Mouse (Mus musculus) lung, postnatal 4 days (tissue): ENCODE results near the gene Gm12830.

Experiments used
- DNase-seq, 2 experiments: peaks; one replicate each; pipeline ENCODE4 v3.0.0; 2021

The Gm12830 gene

DNA sequence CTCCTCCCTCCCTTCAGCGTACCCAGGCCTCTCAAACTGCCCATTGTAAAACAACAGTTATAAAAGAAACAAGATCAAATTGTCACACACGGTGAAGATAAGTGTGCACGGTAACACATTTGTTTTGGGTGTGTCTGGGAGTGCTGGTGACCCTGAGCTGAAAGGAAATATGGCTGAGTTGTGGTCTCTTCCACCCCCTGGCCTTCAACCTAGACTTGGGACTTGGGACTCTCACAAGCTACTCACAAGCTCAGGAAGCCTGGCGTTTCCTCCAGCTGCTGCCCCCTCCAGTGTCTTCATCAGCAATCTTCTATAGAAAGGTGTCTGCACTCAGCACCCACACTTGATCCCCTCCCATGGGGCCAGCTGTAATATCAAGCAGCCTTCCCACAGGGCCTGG, 24.1 kb downstream of the Gm12830 start:
- DNase-seq, result no peak

DNA sequence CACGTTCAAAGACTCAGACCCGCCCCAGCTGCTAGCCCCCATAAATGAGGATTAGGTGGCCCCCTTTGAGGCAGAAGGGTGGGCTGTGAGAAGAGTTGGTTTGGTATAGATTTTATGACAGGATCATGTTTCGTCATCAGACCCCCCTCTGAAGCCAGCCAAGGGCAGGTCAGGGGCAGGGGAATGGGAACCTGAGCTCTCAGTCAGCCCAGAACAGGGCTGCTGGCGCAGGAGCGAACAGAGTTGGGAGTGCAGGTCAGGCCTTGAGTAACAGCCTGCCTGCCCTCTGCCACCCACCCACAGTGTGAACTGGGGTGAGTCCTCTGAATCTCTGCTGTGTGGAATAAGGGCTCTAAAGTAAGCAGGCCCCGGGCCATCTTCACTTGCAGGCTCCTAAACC, 25.2 kb downstream of the Gm12830 start:
- DNase-seq, result no peak

DNA sequence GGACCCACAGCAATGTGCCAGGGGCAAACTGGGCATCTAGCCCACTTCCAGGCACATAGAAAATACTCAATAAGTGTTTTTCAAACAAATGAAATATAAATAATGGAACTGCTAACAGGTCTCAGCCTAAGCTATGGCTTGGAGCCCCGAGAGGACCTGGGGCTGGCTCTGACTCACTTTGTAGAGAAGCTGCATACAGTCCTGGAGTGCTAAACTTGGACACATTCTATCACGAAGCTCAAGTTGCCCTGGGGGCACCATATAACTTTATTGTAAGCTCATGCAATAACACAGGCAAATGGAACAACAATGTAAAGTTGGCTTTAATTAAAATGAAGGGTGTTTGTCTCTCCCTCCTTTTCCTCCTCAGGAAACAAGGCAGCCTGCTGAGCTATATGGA, 32.4 kb downstream of the Gm12830 start:
- no peak for DNase-seq

DNA sequence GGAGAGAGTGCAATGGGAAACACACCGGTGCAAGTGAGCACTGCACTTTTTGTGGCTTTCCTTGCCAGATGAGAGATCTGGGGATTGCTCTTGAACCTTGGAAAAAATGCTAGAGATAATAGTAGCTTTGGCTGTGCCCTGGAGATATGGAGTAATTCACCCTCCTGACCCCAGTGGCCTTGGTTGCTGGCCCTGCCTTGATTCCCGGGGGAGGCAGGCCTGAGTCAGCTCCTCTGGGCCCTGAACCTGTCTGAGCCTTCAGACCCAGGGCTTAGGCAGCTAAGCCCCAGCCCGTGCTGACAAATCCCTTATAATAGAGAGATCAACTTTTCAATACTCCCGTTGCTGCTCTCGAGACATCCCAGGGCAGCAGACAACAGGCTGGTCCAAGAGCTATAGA, 36.9 kb downstream of the Gm12830 start:
- no peak for DNase-seq

DNA sequence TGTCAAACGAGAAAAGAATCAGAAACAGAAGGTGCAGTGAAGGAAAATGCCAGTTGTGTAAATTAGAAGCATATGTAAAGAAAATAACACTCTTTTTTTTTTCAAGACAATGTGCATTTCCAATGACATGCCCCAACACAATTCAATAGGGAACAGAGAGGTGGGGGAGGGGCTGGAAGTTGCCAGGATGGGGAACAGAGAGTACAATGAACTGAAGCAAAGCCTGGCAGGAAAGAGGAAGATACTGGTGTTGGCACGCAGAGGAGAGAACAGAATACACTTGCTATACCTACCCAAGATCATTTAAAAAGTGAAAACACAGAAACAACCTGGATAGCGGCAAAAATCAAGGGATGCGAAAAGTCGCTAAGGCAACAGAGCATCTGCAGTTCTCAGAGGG, 41.6 kb downstream of the Gm12830 start:
- DNase-seq, result no peak

DNA sequence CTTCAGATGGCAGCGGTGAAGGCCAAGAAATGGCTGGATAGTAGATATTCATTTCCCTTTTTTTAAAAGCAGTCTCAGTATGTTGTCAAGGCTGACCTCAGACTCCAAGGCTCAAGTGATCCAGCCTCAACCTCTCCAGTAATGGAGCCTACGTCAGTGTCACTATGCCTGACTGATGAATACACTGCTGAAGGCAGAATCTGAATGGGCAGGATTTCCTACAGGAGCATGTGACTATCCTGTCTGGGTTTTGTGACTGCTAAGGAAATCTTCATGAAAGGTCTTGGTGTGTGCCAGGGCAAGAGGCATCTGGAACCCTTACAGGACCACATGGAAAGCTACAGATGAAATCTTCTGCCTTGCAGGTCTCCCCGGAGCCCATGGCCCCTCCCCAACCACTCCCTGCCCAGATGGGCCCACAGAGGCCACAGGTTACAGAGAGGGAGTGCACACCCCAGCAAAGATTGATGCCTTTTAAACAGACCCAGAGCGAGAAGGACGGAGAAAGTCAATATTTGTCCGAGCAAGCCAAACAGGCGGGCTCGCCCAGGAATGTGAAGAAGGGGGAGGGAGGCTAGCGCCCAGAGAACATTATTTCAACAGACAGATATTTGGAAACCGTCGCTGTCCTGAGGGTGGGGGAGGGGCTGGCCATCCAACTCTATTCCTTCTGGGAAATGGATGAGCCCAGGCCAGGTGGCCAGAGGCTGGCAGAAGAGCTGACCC, 48.4 kb downstream of the Gm12830 start:
- DNase-seq, result peak; percentile 42 to 58

DNA sequence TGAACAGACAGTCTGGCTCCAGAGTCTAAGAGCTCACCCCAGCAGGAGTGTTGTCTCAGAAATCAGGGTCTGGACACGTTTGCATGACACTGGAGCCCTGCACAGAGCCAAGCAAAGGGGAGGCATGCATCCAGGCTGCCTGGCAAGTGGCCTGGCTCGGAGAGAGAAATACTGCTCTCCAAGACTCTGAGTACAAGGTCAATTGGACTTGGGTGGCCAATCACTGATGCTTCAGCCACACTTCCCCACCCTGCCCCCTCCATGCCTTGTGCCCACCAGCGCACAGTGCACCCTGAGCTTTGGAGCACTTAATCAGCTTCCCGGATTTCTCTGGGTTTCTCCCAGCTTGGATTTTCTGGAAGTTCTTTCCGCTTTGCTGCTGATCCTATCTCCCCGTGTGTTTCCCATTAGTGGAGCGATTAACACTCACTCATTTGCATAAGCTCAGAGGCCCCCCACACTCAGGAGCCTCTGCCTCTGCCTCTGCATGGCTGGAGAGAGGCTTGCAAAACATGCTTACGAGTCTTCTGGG, 55.0 kb downstream of the Gm12830 start:
- DNase-seq, result no peak

DNA sequence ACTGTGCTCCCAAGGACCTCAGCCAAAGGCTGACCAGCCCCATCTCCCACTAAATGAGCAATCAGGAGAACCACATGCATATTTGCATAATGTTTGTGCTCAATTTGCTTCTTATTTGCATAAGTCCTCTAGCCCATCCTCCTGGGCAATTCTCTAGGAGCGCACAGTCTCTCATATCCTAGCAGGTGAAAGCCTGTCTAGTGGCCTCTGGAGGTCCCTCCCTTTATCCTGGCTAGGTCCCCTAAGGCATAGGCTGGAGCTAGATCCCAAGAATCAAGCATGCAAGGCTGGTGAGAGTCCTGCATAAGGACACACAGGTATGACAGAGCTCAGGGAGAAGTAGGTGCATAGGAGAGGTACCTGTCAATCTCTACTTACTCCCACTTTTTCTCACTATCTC, 60.7 kb downstream of the Gm12830 start:
- no peak for DNase-seq

DNA sequence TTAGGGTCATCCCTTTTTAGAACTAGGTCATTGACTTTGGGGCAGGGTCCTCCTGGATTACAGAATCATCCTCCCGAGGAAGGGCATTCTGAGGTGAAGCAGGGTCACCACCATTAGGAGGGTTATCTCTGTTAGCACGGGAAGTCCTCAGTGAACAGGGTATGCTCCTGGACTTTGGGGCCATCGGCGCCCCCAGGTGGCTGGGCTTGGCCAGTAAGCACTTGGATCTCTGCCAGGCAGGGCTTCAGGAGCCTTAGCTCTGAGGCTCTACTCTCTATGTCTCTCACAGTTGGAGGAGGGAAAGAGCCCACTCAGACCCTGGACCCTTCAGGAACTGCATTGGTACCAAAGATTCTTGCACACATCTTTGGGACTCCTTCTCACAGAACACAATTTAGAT, 76.3 kb downstream of the Gm12830 start:
- DNase-seq, result peak; percentile 44 to 61

DNA sequence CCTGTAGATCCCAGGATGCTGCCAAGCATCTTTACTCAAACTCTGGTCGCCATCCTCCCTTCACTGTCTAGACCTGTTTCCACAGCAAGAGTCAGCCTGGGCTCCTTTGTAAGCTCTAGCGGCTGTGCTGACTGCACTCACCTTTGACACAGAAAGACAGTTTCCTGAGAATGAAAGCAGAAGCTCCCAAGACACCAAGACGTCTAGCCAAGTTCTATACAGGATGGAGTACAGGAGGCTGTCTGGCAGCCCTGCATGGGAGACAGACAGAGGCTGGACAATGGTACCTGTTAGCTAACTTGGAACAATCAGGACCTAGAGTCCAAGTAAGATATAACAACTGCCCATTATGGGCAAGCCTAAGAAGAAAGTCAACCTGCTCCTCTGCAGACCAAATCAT, 78.4 kb downstream of the Gm12830 start:
- DNase-seq, result no peak

DNA sequence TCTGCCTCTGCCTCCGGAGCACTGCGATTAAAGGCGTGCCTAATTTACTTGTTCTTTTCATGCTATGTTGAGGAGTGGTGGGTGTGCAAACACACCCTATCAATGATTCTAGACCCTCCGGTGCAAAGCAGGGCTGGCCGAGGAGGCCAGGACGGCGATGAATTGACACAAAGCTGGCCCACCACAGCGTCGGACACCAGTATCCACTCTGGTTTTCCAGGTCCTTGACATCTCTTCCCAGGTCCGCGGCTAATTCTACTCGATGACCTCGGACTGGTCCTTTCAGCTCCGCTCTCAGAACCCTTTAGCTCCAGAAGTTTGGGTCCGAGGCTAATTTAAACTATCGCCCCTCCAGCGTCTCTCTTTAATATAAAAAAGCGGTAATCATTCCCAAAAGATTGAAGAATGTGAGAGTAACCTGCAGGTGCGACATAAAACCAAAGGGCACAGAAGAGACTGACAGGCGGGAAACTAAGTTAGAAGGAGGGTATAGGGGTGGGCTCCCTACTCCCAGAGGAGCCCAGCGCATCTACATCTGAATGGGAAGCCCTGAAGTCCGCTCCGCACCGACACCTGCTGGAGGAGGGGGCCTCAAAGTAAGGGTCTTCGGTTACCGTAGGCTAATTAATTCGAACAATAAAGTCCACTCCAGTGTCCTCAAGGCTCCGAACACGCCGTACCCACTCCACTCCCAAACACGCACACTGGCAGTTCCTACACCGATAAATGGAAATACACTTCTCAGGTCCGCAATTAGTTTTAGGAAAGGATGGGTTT, 79.5 kb downstream of the Gm12830 start:
- DNase-seq, result no peak

DNA sequence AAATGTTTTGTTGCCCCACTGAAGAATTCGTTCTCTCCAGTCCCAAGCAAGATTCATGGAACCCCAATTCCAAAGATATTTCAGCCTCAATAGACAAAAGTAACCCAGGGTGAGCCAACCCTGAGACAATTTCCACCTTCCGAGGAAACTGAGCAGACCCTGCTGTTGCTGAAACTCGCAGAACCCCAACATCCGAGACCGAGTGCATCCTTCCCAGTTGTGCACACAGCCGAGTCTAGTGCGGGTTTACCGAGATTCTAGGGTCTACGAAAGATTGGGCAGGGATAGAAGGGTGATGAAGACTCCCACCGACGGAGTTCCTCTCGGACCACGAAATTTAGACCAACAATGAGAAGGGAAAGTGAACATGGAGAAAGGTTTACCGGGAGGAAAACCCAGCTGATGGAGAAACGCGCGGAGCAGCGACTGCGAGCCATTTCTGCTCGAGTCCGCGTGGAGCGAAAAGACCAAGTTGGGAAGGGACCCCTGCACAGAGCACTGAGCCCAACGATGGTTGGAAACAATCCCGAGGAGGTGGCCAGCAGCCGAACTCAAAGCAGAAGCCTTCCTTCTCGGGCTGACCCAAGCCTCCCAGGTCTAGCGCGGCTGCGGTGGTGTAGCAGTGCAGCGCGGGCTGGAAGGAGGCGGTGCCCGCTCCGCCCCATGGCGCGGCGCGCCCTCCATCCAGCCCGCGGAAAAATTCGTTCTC, 80.3 kb downstream of the Gm12830 start:
- DNase-seq, result peak in 1 of 2 experiments; percentile 26

DNA sequence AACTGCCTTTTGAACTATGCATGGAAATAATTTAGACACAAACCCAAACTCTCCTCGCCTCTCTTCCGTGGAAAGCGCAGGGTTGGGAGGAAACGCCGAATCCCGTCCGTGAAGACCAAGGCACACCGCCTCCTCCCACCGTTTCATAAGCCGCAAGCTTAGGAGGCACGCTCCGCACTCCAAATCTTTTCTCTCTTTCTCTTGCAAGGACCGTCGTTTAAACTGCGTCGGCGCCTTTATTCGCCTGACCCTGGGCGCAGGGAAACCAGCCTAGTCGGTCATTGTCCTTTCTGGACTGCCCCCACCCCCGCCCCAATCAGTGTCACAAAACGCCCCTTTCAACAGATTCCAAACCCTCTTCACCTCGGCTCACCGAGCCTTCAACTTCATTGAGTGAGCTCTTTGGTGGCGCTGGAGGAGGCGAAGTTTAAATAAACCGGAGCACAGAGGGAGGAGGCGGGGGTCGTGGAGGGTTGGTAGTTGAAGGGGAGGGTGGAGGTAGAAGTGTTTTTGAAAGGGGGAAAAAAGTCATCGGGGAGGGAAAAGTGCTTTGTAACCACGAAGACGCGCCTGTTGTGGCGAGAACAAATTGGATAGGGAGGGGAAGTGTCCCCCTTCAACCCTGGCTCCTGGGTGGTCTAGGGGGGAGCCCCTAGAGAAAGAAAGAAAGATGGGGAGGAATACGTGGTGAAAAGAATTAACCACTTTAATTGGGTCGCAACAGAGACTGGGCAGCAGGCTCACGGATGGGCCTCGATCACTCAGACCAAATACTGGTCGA, 81.3 kb downstream of the Gm12830 start:
- DNase-seq, result peak in 1 of 2 experiments; percentile 11

DNA sequence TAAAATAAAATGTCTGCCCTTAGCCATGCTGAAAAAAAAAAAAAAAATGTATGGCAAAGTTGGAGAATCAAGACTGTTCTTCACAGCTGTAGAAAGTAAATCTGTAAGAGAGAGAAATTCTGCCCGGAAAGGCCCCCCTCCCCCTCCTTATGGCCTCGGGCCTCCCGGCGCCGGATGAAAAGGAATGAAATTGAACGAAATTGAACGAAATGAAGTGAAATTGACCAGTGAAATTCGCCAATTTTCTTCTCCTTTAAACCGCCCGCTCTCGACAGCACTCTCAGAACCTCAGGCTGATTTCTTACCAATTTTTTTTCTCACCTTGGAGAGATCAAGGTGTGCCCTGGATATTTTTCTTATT, 81.9 kb downstream of the Gm12830 start:
- DNase-seq, result peak in 1 of 2 experiments; percentile 9

DNA sequence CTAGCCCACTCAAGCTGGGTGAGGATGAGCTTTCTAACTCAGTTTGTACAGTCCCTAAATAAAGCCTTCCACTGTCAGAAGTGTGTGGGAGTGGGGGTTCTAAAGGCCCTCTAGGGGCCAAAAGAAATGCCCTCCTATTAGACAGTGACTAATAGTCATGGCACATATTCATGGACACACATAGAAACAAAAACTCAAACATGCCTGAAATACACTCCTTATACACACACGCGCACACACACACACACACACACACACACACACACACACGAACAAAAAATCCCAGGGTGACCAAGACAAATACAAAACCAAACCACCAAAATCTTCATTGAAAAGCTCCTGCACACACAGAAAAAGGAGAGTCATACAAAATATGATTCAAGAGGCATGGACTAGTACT, 84.0 kb downstream of the Gm12830 start:
- DNase-seq, result no peak
